Mouse (Mus musculus): ENCODE data around the gene Vmn1r3.
A peak's percentile ranks its signal among the peaks of the same experiment; 100 is the strongest.
"Not testable (repeated sequence)": the region's sequence is repeated elsewhere in the genome, so short reads cannot be mapped to it uniquely, and the experiment has no call there.

Gene Vmn1r3

DNA sequence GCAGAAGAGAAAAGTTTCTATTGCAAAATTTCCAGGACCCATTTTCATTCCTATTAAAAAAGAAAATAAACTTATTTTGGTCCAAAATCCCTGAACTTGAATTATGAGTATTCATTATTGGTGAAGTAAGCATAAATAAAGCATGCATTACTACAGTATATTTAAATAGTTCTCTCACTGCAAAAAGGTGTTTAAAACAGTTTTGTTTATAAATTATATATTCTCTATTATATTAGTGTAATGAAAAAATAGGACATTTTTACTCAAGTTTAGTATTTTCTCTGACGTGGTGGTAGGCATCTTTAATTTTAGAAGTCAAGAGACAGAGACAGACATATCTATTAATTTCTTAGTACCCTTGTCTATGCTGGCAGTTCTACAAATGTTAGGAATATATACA, at the start of gene Vmn1r3:
Vmn1r3 (minus strand) TSS at position 101 of the 400 bp plus-strand sequence.
- not testable (repeated sequence) for DNase-seq (ENCODE audit: low spot score)

DNA sequence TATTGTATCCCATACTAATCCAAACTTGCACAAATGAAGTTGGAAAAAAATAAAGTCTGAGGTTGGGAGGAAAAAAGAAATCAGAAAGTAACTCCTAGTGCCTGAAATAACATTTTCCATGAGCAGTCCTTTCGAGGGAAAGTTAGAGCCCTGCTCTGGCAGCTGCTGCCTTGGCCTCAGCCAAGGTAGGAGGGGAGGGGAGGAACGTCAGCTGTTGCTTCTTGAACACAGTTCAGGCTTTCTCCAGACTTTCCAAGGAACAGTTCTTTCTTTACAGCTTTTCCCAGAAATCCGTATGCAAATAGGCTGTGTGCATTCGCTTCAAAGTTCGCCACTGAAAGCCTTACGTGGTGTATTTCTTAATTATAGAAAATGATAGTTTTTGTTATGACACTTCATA, 46.9 kb upstream of the Vmn1r3 start:
- peak; percentile 84 for DNase-seq (ENCODE audit: low spot score)

DNA sequence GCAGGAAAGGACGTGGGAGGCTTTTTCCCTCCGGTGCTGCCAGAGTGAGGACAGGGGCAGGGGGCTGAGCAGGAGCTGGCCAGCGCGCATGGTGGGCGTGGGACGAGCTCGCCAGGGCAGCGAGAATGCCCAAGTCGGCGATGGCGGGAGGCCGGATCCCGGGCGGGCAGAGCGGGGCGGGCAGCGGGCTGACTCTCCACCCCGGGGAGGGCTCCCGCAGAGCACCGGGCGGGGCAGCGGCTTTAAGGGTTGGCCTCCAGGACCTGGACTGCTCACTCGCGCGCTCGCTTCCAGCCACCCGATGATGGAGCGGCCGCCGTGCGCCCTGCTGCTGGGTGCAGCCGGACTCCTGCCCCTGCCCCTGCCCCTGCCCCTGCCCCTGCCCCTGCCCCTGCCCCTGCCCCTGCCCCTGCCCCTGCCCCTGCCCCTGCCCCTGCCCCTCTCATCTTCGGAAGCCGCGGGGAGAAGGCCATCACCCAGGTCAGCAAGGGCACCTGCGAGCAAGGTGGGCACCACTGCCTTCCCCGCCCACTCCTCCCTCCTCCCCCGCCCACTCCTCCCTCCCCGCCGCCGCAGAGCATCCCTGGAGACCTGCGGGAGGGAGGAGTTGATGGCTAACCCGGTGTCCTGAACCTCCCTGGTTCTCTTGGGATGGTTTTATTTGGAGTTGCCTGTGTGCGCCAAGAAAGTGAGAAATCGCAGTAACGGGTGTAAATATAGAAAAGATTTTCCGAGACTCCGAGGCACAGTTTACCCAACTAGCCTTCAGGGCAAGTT, 45.9 kb upstream of the Vmn1r3 start:
- DNase-seq (ENCODE audit: low spot score) = no peak

DNA sequence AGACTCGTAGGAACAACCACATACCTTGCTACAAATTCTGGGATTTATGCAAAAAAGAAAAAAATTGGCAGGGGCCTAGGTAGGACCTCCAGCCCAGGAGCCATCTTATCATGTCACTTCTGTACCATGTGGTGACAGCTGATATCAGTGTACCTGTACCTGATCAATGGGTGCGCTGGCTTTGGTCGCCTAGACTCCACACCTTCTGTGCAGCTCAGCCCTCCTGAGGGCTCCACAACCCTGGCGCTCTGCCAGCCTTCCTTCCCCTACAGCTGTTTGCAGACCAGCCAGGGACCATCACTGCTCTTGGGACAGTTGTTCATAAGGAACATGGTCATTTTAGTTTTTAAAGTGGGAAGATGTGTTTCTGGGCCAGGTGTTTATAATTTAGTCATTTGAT, 44.4 kb upstream of the Vmn1r3 start:
- DNase-seq (ENCODE audit: low spot score) = no peak

DNA sequence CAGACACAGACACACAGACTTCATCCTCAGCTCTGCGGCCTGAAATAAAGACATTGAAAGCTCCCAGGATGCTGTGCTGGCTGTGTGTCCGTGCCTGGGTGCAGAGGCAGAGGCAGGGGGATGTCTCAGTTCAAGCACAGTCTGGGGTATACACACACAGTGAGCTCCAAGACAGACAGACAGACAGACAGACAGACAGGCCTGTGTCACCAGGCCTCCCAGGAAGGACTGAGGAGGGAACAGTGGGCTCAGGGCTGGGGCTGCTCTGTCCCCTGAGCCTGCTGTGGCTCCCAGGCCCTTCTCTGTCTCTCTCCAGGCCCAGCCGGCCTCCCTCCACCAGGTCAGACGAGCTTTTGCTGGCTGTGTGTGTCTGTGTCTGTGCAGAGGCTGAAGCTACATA, 43.3 kb upstream of the Vmn1r3 start:
- no peak for DNase-seq (ENCODE audit: low spot score)

DNA sequence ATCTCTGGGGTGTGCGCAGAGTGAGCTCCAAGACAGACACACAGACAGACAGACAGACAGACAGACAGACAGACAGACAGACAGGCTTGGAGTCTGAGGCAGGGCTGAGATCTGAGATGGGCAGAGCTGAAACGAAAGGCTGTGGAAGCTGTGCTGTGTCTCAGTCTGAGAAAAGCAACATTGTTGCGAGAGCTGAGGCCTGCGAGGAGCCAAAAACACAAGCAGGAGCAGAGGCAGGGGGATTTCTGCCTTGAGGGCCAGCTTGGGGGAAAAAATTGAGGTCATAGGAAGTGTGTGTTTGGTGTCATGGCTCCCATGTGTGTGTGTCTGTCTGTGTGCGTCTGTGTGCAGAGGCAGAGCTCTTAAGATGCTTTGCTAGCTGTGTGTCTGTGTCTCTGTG, 42.6 kb upstream of the Vmn1r3 start:
- no peak for DNase-seq (ENCODE audit: low spot score)

DNA sequence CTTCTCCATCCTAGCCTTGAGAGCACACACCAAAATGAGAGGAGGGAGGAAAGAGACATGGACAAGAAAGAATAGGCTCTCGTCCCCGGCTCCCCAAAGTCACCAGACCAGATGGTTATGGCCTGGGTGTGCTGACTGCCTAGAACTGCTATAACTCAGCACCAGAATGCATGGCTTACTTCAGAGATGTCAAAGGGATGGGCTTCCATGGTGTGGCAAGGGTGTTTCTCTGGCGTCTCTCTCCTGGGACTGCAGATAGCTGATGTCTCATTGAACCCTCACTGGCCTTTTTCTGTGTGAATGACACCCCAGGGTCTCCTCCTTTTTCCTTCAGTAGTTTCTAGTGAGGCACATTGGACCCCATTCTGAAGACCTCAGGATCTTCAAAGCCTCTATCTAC, 41.3 kb upstream of the Vmn1r3 start:
- no peak for DNase-seq (ENCODE audit: low spot score)

DNA sequence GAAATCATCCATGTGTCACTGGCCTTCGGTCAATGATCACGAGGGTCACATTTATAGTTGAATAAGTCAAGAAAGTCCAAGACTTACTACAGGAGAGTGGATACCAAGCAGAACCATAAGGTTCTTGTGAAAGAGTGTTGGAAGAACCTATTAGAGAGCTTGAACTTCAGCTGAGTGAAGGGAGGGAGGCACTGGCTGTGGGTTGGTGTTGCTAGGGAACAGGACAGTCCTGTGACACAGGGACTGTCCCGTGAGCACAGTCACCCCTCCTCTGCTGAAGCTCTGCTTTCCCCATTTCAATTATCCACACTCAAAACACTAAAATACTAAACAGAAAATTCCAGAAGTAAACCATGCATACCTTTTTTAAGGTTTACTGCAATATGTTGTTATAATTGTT, 40.3 kb upstream of the Vmn1r3 start:
- DNase-seq (ENCODE audit: low spot score) = not testable (repeated sequence)

DNA sequence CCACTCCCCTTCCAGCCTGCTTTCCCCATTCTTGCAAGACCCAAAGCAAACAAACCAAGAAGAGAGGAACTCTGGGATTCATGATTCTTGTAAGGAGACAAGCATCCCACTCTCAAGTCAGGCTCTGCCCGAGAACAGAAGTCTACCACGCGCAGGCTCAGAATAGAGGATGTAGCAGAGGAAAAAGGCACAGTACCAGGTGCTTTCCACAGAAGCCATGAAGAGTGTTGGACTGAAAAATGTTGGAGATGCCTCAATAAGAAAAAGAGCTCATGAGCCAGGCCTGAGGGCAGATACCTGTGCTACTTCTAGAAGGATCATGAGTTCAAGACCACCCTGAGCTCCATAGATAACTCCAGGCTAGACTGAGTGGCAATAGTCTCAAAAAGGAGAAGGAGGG, 39.7 kb upstream of the Vmn1r3 start:
- DNase-seq (ENCODE audit: low spot score) = not testable (repeated sequence)

DNA sequence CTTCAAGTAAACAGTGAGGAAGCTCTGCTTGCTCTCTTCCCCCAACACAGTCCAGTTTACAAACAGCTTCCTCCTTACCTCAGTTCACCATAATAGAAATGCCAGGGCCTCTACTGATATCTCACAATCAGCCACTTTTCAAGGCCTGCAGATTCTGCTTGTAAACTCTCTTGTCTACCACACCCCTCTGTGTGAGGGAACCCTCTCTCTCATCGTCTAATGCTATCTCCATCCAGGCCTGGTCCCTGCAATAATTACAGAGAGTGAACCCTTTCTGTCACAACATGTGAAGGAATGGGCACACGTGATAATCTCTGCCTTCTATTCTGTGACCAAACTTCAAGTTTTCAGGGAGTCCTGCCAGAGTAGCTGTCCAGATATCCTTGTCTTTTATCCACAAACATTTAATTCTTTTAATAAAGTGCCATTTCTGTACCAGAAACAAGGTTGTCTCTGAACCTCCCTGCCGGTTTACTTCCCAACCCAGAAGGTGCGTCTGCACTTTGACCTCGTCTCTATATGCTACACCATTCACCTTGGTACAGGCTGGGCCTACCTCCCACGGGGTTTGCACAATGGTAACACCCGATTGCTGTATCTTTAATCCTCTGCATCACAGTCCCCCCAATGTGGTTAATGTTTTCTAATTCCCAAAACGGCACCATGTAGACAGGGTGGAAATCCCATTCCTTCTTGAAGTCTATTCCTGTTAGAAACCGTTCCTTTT, 38.5 kb upstream of the Vmn1r3 start:
- DNase-seq (ENCODE audit: low spot score) = not testable (repeated sequence)

DNA sequence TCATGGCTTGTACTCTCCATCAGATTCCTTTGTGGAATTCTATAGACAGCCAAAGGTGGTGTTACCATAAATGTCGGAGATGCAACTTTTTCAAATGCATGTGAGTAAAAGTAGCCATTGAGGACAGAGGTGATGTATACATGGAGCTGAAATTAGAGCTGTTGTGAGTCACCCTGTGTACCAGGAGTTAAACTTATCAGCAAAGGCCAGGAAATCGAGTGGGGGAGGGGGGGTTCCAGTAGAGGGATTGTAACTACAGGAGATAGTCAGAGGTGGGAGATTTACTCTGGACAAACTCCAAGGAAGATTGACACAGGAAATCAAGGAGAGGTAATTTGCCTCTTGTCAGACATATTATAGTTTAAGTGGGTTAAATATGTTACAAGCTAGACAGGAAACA, 31.2 kb upstream of the Vmn1r3 start:
- not testable (repeated sequence) for DNase-seq (ENCODE audit: low spot score)

DNA sequence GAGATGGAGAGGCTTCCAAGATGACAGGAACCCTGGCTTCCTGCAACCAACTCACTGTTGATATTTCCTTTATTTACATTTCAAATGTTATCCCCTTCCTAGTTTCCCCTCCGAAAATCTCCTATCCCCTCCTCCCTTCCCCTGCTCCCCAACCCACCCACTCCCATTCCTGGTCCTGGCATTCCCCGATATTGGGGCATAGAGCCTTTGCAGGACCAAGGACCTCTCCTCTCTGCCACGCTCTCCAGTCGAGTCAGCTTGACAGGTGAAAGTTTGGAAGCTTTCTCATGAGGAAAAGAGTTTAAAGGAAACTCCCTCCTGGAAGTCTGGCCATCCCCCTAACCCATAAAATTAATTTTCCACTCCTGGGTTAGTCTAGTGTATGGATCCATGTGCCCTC, 28.2 kb upstream of the Vmn1r3 start:
- DNase-seq (ENCODE audit: low spot score) = not testable (repeated sequence)

DNA sequence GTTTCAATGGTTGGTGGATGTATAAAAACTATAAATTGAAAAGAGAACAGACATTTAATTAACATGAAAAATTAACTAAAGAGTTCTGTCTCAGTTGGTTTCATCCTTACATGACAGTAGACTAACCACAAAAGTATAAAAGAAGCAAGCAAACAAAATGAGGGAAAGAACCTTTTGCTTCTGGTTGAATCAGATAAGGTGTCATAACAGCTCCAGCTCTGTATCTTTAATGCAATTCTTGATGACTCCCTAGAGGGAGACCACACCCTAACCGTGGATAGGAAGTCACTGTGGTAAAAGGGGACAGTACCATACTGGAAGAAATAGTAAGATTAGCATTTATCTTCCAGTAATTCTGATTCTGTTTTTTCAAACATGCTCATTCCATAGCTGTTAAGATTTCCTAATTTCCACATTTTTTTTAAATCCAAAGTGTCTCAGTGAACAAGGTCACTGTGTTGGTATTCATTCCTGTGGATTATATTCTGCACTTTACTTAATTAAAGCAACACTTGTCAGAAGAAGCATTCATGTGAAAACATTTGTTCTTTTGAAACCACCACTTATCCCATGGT, 24.6 kb upstream of the Vmn1r3 start:
- not testable (repeated sequence) for DNase-seq (ENCODE audit: low spot score)

DNA sequence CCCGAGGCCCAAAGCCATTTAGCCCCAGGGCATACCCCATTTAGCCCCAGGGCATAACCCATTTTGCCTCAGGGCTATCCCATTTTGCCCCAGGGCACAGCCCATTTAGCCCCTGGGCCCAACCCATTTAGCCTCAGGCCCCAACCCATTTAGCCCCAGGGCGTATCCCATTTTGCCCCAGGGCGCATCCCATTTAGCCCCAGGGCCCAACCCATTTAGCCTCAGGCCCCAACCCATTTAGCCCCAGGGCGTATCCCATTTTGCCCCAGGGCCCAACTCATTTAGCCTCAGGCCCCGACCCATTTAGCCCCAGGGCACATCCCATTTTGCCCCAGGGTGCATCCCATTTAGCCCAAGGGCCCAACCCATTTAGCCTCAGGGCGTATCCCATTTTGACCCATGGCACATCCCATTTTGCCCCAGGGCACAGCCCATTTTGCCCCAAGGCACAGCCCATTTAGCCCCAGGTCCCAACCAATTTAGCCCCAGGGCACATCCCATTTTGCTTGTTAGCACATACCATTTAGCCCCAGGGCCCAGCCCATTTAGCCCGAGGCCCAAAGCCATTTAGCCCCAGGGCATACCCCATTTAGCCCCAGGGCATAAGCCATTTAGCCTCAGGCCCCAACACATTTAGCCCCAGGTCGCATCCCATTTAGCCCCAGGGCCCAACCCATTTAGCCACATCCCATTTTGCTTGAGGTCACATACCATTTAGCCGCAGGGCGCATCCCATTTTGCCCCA, 8.2 kb downstream of the Vmn1r3 start:
- DNase-seq (ENCODE audit: low spot score) = not testable (repeated sequence)

DNA sequence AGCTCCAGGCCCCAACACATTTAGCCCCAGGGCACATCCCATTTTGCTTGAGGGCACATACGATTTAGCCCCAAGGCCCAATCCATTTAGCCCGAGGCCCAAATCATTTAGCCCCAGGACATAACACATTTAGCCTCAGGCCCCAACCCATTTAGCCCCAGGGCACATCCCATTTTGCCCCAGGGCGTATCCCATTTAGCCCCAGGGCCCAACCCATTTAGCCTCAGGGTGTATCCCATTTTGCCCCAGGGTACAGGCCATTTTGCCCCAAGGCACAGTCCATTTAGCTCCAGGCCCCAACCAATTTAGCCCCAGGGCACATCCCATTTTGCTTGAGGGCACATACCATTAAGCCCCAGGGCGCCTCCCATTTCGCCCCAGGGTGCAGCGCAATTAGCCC, 9.0 kb downstream of the Vmn1r3 start:
- DNase-seq (ENCODE audit: low spot score) = not testable (repeated sequence)

DNA sequence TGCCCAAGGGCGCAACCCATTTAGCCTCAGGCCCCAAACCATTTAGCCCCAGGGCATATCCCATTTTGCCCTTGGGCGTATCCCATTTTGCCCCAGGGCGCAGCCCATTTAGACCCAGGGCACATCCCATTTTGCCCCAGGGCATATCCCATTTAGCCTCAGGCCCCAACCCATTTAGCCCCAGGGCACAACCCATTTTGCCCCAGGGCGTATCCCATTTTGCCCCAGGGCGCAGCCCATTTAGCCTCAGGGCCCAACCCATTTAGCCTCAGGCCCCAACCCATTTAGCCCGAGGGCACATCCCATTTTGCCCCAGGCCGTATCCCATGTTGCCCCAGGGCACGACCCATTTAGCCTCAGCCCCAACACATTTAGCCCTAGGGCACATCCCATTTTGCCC, 9.4 kb downstream of the Vmn1r3 start:
- not testable (repeated sequence) for DNase-seq (ENCODE audit: low spot score)

DNA sequence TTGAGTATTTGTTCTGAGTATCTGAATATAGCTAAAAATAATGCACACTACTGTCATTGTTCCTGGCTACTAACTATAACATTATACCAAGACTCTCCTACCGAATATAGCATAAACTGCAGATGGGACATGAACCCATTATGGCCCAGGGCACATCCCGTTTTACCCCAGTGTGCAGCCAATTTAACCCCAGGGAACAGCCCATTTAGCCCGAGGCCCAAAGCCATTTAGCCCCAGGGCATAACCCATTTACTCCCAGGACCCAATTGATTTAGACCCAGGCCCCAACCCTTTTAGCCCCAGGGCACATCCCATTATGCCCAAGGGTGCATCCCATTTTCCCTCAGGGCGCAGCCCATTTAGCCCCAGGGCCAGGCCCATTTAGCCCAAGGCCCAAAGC, 10.6 kb downstream of the Vmn1r3 start:
- not testable (repeated sequence) for DNase-seq (ENCODE audit: low spot score)

DNA sequence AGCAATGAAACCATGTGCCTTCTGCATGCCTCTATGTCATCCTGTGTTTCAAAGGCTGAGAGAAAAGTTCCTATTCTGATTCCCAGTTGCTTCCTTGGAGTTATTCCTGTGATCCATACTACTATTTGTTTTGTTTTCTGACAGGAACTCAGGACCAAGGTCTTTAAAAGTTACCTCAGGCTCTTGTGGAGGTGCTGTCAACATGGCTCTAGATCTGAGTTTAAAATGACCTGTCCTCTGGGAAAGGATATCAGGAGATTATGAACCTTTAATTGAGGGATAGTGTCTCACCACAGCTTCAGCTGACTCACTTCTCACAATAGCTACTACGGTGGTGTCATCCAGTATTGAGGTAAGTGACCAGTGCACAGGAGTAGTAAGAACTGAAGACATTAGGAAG, 18.1 kb downstream of the Vmn1r3 start, which contains the start of gene Vmn1r2:
Vmn1r2 (plus strand) TSS at position 301 of the 400 bp plus-strand sequence.
- not testable (repeated sequence) for DNase-seq (ENCODE audit: low spot score)

DNA sequence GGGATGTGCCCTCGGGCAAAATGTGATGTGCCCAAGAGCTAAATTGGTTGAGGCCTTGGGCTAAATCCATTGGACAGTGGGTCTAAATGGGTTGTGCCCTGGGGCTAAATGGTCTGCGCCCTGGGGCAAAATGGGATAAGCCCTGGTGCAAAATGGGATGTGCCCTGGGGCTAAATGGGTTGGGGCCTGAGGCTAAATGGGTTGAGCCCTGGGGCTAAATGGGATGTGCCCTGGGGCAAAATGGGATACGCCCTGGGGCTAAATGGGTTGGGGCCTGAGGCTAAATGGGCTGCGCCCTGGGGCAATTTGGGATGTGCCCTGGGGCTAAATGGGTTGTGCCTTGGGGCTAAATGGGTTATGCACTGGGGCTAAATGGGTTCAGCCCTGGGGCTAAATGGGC, 20.1 kb downstream of the Vmn1r3 start:
- DNase-seq (ENCODE audit: low spot score) = no peak

DNA sequence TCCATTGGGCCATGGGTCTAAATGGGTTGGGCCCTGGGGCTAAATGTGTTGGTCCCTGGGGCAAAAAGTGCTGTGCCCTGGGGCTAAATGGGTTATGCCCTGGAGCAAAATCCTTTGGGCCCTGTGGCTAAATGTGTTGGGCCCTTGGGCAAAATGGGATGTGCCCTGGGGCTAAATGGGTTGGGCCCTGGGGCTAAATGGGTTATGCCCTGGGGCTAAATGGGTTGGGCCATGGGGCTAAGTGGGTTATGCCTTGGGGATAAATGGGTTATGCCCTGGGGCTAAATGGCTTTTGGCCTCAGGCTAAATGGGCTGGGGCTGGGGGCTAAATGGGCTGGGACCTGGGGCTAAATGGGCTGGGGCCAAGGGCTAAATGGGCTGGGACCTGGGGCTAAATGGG, 20.7 kb downstream of the Vmn1r3 start:
- DNase-seq (ENCODE audit: low spot score) = not testable (repeated sequence)

DNA sequence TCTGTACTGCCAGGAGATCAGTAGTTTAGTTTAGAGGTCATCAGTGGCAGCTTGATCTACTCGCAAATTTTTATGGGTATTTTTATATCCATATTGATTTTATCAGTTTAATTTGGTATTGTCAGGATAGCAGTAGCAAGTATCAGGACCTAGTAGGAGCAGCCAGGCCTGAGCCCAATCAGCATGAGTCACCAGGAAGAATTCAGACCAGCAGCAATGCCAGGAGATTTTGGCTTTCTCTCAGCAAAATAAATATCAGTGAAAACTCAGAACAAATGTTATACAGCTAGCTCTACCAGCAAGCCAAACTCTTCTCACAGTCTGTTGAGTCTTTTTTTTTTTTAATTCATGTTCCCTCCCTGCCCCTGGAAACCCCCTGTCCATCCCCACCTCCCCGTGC, 31.8 kb downstream of the Vmn1r3 start:
- DNase-seq (ENCODE audit: low spot score) = peak; percentile 57

DNA sequence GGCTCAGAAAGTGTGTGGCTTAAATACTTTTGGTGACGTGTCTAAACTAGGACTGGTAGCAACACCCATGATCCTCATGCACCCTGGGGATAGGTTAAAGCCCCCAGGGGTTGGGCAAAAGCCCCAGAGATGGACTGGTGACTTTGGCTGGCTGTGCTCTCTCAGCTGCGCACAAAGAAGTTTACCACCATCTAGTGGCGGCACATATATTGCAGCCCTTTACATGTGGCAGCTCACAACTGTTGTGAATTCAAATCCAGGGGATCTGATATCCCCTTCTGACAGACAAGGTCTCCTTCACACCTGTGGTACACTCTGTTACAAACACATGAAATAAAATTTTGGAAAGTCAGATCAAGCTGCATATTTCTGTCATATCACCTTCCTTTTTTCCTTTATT, 37.2 kb downstream of the Vmn1r3 start:
- not testable (repeated sequence) for DNase-seq (ENCODE audit: low spot score)

Data from adipocyte (in vitro differentiated cells).